In genomic region chr13:74300925-74301606, GRCm38 (mm10) we compare ENCODE assay signal across 9 mouse cellular contexts. TPM values are rescaled to one million over a fixed set of nuclear protein-coding genes. Genes with fewer than 3 reads are reported as not detected.
DNase-seq lines count a peak whose midpoint lies in the region; ATAC-seq and TF ChIP-seq lines count a peak whose summit lies in the region.
"Had no signal": no experiment of that assay in that cellular context is flagged by ENCODE, and none has a peak within 500 bp of the region (broad histone marks: within the 10 kb centered on the region; RNA-seq: fewer than 3 reads in every experiment).

No protein-coding gene starts in this region.

- DNase-seq in ZHBTc4 (ENCODE audit: low read depth, low spot score) = peak; percentile 80
- DNase-seq in cerebellum, postnatal 36 days = peak; percentile 65 to 68
- DNase-seq in frontal cortex, postnatal 36 days (ENCODE audit: low spot score in 2 of 2) = peak; percentile 69 to 85
- peak; percentile 69 for DNase-seq in induced T-regulatory cell, adult 2 months (ENCODE audit: low read depth)
- peak; percentile 65 to 80 for DNase-seq in left cerebral cortex, adult 2 months (ENCODE audit: extremely low spot score in 1 of 2, low spot score in 2 of 2)
- DNase-seq in right cerebral cortex, adult 2 months (ENCODE audit: low spot score in 2 of 2) = peak; percentile 84
- peak; percentile 72 for DNase-seq in urinary bladder, postnatal 14 days (ENCODE audit: low spot score)

- ATAC-seq in megakaryocyte, adult 5-6 weeks (ENCODE audit: poor library complexity, severe bottlenecking) = peak; percentile 94

- H3K27ac ChIP-seq in left cerebral cortex, adult 2 months = no peak overlapping the region

- no peak overlapping the region for H3K4me3 ChIP-seq in left cerebral cortex, adult 2 months
- H3K4me3 ChIP-seq: myocyte had no signal

- intact Hi-C loops in left cerebral cortex, adult 2 months (cut with DNase I) = loop anchor here (1.0 to 5.0 kb wide), 5 partner anchors 94 to 584 kb away; partner anchors contain the start of gene Exoc3

- peak; percentile 94 for TF ChIP-seq CTCF in left cerebral cortex, adult 2 months (IDR thresholded peaks at IDR 0.05)

RNA-seq across cellular contexts. Expression of gene Ahrr, which starts 8.9 kb away (rescaled TPM):
- 1 to 10 TPM in 1 of 2 experiments, under 1 TPM in 1; 0.33 to 1.3 TPM for total RNA-seq in left cerebral cortex, adult 2 months (2021)
- 0.29 and 1.3 TPM in 2 replicates for total RNA-seq in megakaryocyte, adult 5-6 weeks (2015)
- 1.1 TPM in 2 replicates for total RNA-seq in megakaryocyte, adult 5-6 weeks (2017)

RNA-seq across cellular contexts. Expression of gene Pdcd6, which starts 16.3 kb away (rescaled TPM):
- total RNA-seq in left cerebral cortex, adult 2 months (2021) = 10 to 100 TPM; 85.0 to 87.6 TPM
- total RNA-seq in megakaryocyte, adult 5-6 weeks (2015) = 135 and 141 TPM in 2 replicates
- total RNA-seq in megakaryocyte, adult 5-6 weeks (2017) = 92.4 and 99.5 TPM in 2 replicates

RNA-seq across cellular contexts. Expression of gene Sdha, which starts 49.0 kb away (rescaled TPM):
- total RNA-seq in left cerebral cortex, adult 2 months (2021) = 100 to 1,000 TPM; 334 to 341 TPM
- total RNA-seq in megakaryocyte, adult 5-6 weeks (2015) = 141 and 145 TPM in 2 replicates
- total RNA-seq in megakaryocyte, adult 5-6 weeks (2017) = 165 and 179 TPM in 2 replicates

RNA-seq across cellular contexts. Expression of gene Ccdc127, which starts 49.0 kb away (rescaled TPM):
- total RNA-seq in left cerebral cortex, adult 2 months (2021) = 10 to 100 TPM; 86.4 to 92.3 TPM
- total RNA-seq in megakaryocyte, adult 5-6 weeks (2015) = 18.8 and 26.5 TPM in 2 replicates
- total RNA-seq in megakaryocyte, adult 5-6 weeks (2017) = 30.9 and 54.1 TPM in 2 replicates
